12 mouse cellular contexts compared by ENCODE assay signal in the genomic region with DNA sequence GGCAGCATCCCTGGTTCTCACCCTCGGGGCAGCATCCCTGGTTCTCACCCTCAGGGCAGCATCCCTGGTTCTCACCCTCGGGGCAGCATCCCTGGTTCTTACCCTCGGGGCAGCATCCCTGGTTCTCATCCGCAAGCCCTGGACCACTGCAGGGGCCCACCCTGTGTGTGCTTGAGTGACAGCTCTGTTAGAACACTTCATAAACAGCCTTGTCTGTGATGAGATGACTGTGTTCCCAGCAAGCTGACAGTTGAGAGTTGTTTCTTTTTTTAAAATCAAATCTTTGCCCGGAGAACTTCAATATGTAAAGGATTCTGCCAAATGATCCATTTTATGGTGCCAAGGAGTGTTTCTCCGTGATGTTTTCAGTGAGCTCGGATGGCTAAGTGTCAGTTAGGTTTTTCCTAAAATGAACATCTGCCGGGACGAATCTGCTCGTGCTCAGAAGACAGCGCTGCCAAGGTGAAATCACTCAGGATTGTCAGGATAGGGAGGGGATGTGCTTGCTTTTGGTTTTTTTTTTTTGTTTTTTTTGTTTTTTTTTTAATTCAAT. TPM values are rescaled to one million over a fixed set of nuclear protein-coding genes. Genes with fewer than 3 reads are reported as not detected.
A peak's percentile ranks its signal among the peaks of the same experiment; 100 is the strongest.
DNase-seq lines count a peak whose midpoint lies in the region; ATAC-seq and TF ChIP-seq lines count a peak whose summit lies in the region.
"Had no signal": no experiment of that assay in that cellular context is flagged by ENCODE, and none has a peak within 500 bp of the region (broad histone marks: within the 10 kb centered on the region; RNA-seq: fewer than 3 reads in every experiment).

No protein-coding gene starts in this region.

- H3K9me3 ChIP-seq in heart, embryonic 10.5 days = no peaks in the 10 kb centered on the region
- H3K9me3 ChIP-seq in embryonic facial prominence, embryonic 10.5 days = no peaks in the 10 kb centered on the region
- no peaks in the 10 kb centered on the region for H3K9me3 ChIP-seq in heart, postnatal 0 days (replicated peaks; ENCODE audit: control insufficient read depth, low read length)

- peak overlapping the region; percentile 90 for H3K27ac ChIP-seq in heart, embryonic 10.5 days
- peak overlapping the region; percentile 81 for H3K27ac ChIP-seq in embryonic facial prominence, embryonic 10.5 days (replicated peaks)
- H3K27ac ChIP-seq in heart, postnatal 0 days (ENCODE audit: low read depth) = peak overlapping the region; percentile 95
- H3K27ac ChIP-seq: liver, embryonic 14.5 days had no signal

- no peak for TF ChIP-seq EP300 in heart, postnatal 0 days (IDR thresholded peaks at IDR 0.05; ENCODE audit: low read depth)

- H3K4me2 ChIP-seq in heart, postnatal 0 days (ENCODE audit: low read depth, low read length) = no peak overlapping the region

- peaks cover 19% of the 10 kb centered on the region for H3K36me3 ChIP-seq in heart, embryonic 10.5 days
- H3K36me3 ChIP-seq in embryonic facial prominence, embryonic 10.5 days (replicated peaks) = peaks cover 48% of the 10 kb centered on the region
- no peaks in the 10 kb centered on the region for H3K36me3 ChIP-seq in heart, postnatal 0 days (replicated peaks; ENCODE audit: control insufficient read depth, insufficient read depth, low read length)

- ATAC-seq in heart, postnatal 0 days (ENCODE audit: insufficient read depth, low read depth) = no peak

- no peak overlapping the region for H3K4me3 ChIP-seq in heart, embryonic 10.5 days
- no peak overlapping the region for H3K4me3 ChIP-seq in embryonic facial prominence, embryonic 10.5 days
- no peak overlapping the region for H3K4me3 ChIP-seq in heart, postnatal 0 days (ENCODE audit: low read depth, low read length)

- H3K4me1 ChIP-seq in heart, embryonic 10.5 days = peaks cover 95% of the 10 kb centered on the region
- peaks cover 50% of the 10 kb centered on the region for H3K4me1 ChIP-seq in embryonic facial prominence, embryonic 10.5 days
- peaks cover 65% of the 10 kb centered on the region for H3K4me1 ChIP-seq in heart, postnatal 0 days (ENCODE audit: control insufficient read depth, insufficient read depth)

- TF ChIP-seq CTCF in heart, postnatal 0 days (IDR thresholded peaks at IDR 0.05; ENCODE audit: low read depth) = no peak

- 56% methylated on average over 11 of the region's 11 CpGs for WGBS in heart, embryonic 10.5 days
- 74% methylated on average over 11 of the region's 11 CpGs for WGBS in embryonic facial prominence, embryonic 10.5 days
- 46% methylated on average over 11 of the region's 11 CpGs for WGBS in heart, postnatal 0 days

- no peaks in the 10 kb centered on the region for H3K27me3 ChIP-seq in heart, embryonic 10.5 days (ENCODE audit: insufficient read depth, poor library complexity, severe bottlenecking)
- H3K27me3 ChIP-seq in embryonic facial prominence, embryonic 10.5 days (replicated peaks; ENCODE audit: low read depth, poor library complexity, severe bottlenecking) = no peaks in the 10 kb centered on the region
- H3K27me3 ChIP-seq in heart, postnatal 0 days (ENCODE audit: control insufficient read depth, insufficient read depth, low read length) = no peaks in the 10 kb centered on the region

- no peak overlapping the region for H3K9ac ChIP-seq in heart, postnatal 0 days (replicated peaks; ENCODE audit: low read depth, low read length)
- H3K9ac ChIP-seq: liver, embryonic 14.5 days had no signal

- no peak for DNase-seq in heart, embryonic 10.5 days (ENCODE audit: low spot score)
- no peak for DNase-seq in heart, adult 9 months (ENCODE audit: low spot score in 2 of 2)
- DNase-seq in layer of hippocampus, adult 9-11 months = peak; percentile 28
- DNase-seq in layer of hippocampus, adult 11-12 months (ENCODE audit: low spot score) = no peak
- no peak for DNase-seq in embryonic facial prominence, embryonic 10.5 days (ENCODE audit: low spot score)
- DNase-seq in heart, postnatal 0 days (ENCODE audit: low spot score) = no peak
- no peak for DNase-seq in thymus, postnatal 4 days
- DNase-seq in spleen, postnatal 14 days (ENCODE audit: low spot score in 2 of 2) = no peak
- DNase-seq: adrenal gland, postnatal 10 days; cerebellum, adult 2 months; spleen, adult 18-20 months had no signal

RNA-seq across cellular contexts. Expression of a gene that starts 54.2 kb away (rescaled TPM):
- polyA plus RNA-seq in heart, embryonic 10.5 days (2016; fragmentation: Nextera tagmentation; extraction: Ambion mirVana) = 37.6 and 47.0 TPM in 2 replicates
- 23.7 and 27.7 TPM in 2 replicates for polyA plus RNA-seq in embryonic facial prominence, embryonic 10.5 days (2016; fragmentation: Nextera tagmentation; extraction: Ambion mirVana)
- total RNA-seq in heart, postnatal 0 days (2014; rRNA removed; ENCODE audit: low replicate concordance) = 268 and 306 TPM in 2 replicates
- polyA plus RNA-seq in heart, postnatal 0 days (2015; fragmentation: Nextera tagmentation; extraction: Ambion mirVana) = 42.8 and 43.2 TPM in 2 replicates
